Mouse (Mus musculus): ENCODE results near the gene Proser3.

DNA sequence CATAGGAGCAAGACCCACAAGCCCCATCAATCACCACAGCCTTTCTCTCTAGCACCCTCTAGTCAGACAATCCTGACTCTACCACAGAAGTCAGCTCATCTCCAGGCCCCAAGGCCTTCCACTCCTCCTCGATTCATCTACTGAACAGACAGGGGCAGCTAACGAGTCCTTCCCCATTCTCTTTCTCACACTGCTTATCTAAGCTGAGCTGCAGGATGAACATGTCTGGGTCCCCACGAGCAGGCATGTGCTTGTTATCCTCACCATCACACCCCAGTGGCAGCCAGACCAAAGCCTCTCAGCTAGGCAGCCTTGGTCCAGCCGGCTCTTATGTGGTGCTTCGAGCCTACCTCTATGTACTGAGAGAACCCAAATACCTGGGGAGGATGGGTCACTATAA lies 20.3 kb upstream of the Proser3 start:
- no peak for TF ChIP-seq POLR2A (IDR thresholded peaks at IDR 0.05; ENCODE audit: low read depth, low read length)
- no peak for TF ChIP-seq CTCF (IDR thresholded peaks at IDR 0.05; ENCODE audit: extremely low read depth, insufficient read depth, insufficient read length, insufficient replicate concordance)
